7 mouse cellular contexts compared by ENCODE assay signal in genomic region chr11:95210185-95211030, GRCm38 (mm10). TPM values are rescaled to one million over a fixed set of nuclear protein-coding genes. Genes with fewer than 3 reads are reported as not detected.
DNase-seq lines count a peak whose midpoint lies in the region; ATAC-seq and TF ChIP-seq lines count a peak whose summit lies in the region.

No protein-coding gene starts in this region.

- peaks cover 15% of the 10 kb centered on the region for H3K4me1 ChIP-seq in forebrain, embryonic 15.5 days
- H3K4me1 ChIP-seq in kidney, postnatal 0 days (replicated peaks; ENCODE audit: insufficient read depth, low read length) = no peaks in the 10 kb centered on the region

- H3K4me2 ChIP-seq in forebrain, embryonic 15.5 days (replicated peaks) = peak overlapping the region; percentile 57
- H3K4me2 ChIP-seq in kidney, postnatal 0 days (ENCODE audit: low read length) = peak overlapping the region; percentile 52

- TF ChIP-seq CTCF in kidney, postnatal 0 days (IDR thresholded peaks at IDR 0.05; ENCODE audit: low read depth) = peak; percentile 20; the same call in 1 of the 2 replicates

- peak; percentile 71; the same call in 1 of the 2 replicates for ATAC-seq in forebrain, embryonic 15.5 days (replicated peaks)
- peak; percentile 72 for ATAC-seq in kidney, postnatal 0 days (replicated peaks; ENCODE audit: low FRiP score, low read depth)

- no peak overlapping the region for H3K27ac ChIP-seq in forebrain, embryonic 15.5 days (replicated peaks)
- H3K27ac ChIP-seq in kidney, postnatal 0 days = no peak overlapping the region

- no peaks in the 10 kb centered on the region for H3K27me3 ChIP-seq in forebrain, embryonic 15.5 days
- no peaks in the 10 kb centered on the region for H3K27me3 ChIP-seq in kidney, postnatal 0 days (ENCODE audit: insufficient read depth, low read length)

- H3K9ac ChIP-seq in forebrain, embryonic 15.5 days (replicated peaks) = peak overlapping the region; percentile 40
- 0 out of 2 replicates have a peak overlapping the region, but pooled peaks have one; percentile 19 for H3K9ac ChIP-seq in kidney, postnatal 0 days (ENCODE audit: low read depth, low read length)

- no peaks in the 10 kb centered on the region for H3K36me3 ChIP-seq in forebrain, embryonic 15.5 days
- H3K36me3 ChIP-seq in kidney, postnatal 0 days (ENCODE audit: insufficient read depth, low read length) = no peaks in the 10 kb centered on the region

- peak overlapping the region; percentile 31 for H3K4me3 ChIP-seq in forebrain, embryonic 15.5 days
- peak overlapping the region; percentile 11; the same call in 1 of the 2 replicates for H3K4me3 ChIP-seq in kidney, postnatal 0 days (replicated peaks; ENCODE audit: low read depth, low read length)

- no peaks in the 10 kb centered on the region for H3K9me3 ChIP-seq in forebrain, embryonic 15.5 days
- no peaks in the 10 kb centered on the region for H3K9me3 ChIP-seq in kidney, postnatal 0 days (replicated peaks; ENCODE audit: low read length)

- 3% methylated on average over 21 of the region's 22 CpGs for WGBS in forebrain, embryonic 15.5 days
- WGBS in kidney, postnatal 0 days = 2% methylated on average over 20 of the region's 22 CpGs

- peak; percentile 43 for DNase-seq in urinary bladder, postnatal 25 days (ENCODE audit: low spot score)
- no peak for DNase-seq in urinary bladder, adult 2 months (ENCODE audit: low spot score)
- DNase-seq in kidney, postnatal 0 days (ENCODE audit: low spot score) = peak; percentile 72
- DNase-seq in lung, postnatal 36 days = peak; percentile 72
- DNase-seq in urinary bladder, postnatal 4 days (ENCODE audit: low spot score in 2 of 2) = peak; percentile 62 to 78
- no peak for DNase-seq in thymus, adult 18-20 months

RNA-seq across cellular contexts. Expression of gene Tac4, which starts 50.9 kb away (rescaled TPM):
- polyA plus RNA-seq in urinary bladder, adult 2 months (2012; rRNA removed) = 0.06 TPM in 1 of 2 replicates, not detected in the other
- not detected in 2 replicates for polyA plus RNA-seq in forebrain, embryonic 15.5 days (2015; fragmentation: Nextera tagmentation; extraction: Ambion mirVana)
- 0.09 TPM in 1 of 2 replicates, not detected in the other for polyA plus RNA-seq in kidney, postnatal 0 days (2015; fragmentation: Nextera tagmentation; extraction: Ambion mirVana)

Comparison
In these comparisons a context has a peak if more than half of its experiments do, and no peak if none do; other contexts are left out.
1. DNase-seq: peak in urinary bladder, postnatal 25 days (single experiment), kidney, postnatal 0 days (single experiment), lung, postnatal 36 days (single experiment) and urinary bladder, postnatal 4 days (2 of 2); none in urinary bladder, adult 2 months (single experiment) and thymus, adult 18-20 months (0 of 2).